Comparison of ENCODE assay signal across 30 mouse cellular contexts in the genomic region with DNA sequence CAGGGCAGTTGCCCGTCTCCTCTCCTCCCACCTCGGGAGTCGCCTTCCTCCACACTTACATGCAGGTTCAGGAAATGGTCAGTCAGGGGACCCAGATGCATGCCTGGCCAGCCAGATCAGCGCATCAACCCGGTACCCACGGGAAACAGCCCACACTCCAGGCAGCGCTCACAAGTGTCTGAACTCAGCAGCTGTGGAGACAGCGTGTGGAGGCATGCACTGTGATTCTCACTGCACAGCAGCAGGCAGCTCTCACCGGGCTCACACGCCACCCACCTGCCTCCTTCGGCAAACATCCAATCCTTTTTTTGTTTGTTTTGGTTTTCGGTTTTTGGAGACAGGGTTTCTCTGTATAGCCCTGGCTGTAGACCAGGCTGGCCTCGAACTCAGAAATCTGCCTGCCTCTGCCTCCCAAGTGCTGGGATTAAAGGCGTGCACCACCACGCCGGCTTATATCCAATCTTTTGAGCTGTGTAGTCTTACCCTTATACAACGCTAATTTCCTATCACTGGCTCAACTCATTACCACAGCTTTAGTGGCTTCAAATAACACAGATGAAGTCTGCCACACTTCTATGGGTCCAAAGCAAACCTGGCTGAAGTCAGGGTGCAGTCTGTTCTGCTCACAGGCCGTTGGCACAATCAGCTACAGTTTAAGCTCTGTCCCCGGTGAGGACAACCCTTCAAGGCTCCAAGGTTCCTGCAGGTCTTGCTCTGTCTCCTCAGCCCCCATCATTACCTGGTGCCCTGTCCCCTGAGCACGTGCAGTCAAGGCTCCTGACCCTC. TPM values are rescaled to one million over a fixed set of nuclear protein-coding genes. Genes with fewer than 3 reads are reported as not detected.
DNase-seq lines count a peak whose midpoint lies in the region; ATAC-seq lines count a peak whose summit lies in the region.
"Had no signal": no experiment of that assay in that cellular context is flagged by ENCODE, and none has a peak within 500 bp of the region (broad histone marks: within the 10 kb centered on the region; RNA-seq: fewer than 3 reads in every experiment).

No protein-coding gene starts in this region.

- peak overlapping the region; percentile 86 for H3K27ac ChIP-seq in heart, embryonic 13.5 days (replicated peaks)
- no peak overlapping the region for H3K27ac ChIP-seq in heart, embryonic 10.5 days
- H3K27ac ChIP-seq: embryonic facial prominence, embryonic 10.5 days; embryonic facial prominence, embryonic 15.5 days; forebrain, embryonic 12.5 days; hindbrain, embryonic 14.5 days; kidney, embryonic 15.5 days; limb, embryonic 10.5 days; limb, embryonic 15.5 days; liver, embryonic 15.5 days had no signal

- H3K9me3 ChIP-seq in heart, embryonic 13.5 days: no peaks in the 10 kb centered on the region
- H3K9me3 ChIP-seq in heart, embryonic 10.5 days: no peaks in the 10 kb centered on the region
- H3K9me3 ChIP-seq in megakaryocyte, embryonic 14.5 days: no peaks in the 10 kb centered on the region
- H3K9me3 ChIP-seq: embryonic facial prominence, embryonic 10.5 days; embryonic facial prominence, embryonic 15.5 days; forebrain, embryonic 12.5 days; heart, embryonic 12.5 days; kidney, embryonic 15.5 days; limb, embryonic 10.5 days; limb, embryonic 15.5 days; liver, embryonic 15.5 days had no signal

- no peak overlapping the region for H3K4me3 ChIP-seq in heart, embryonic 13.5 days
- no peak overlapping the region for H3K4me3 ChIP-seq in heart, embryonic 10.5 days
- peak overlapping the region; percentile 18 for H3K4me3 ChIP-seq in megakaryocyte, embryonic 14.5 days (replicated peaks)
- H3K4me3 ChIP-seq: embryonic facial prominence, embryonic 10.5 days; embryonic facial prominence, embryonic 15.5 days; forebrain, embryonic 12.5 days; heart, embryonic 12.5 days; kidney, embryonic 15.5 days; limb, embryonic 10.5 days; limb, embryonic 15.5 days; liver, embryonic 15.5 days had no signal

- ATAC-seq in heart, embryonic 13.5 days (ENCODE audit: extremely low read depth, insufficient number of reproducible peaks, low FRiP score, low TSS enrichment): no peak
- ATAC-seq in megakaryocyte, adult 5-6 weeks (ENCODE audit: poor library complexity, severe bottlenecking): no peak
- ATAC-seq: forebrain, postnatal 0 days had no signal

- H3K9ac ChIP-seq in heart, embryonic 13.5 days: no peak overlapping the region
- H3K9ac ChIP-seq: embryonic facial prominence, embryonic 15.5 days; forebrain, embryonic 12.5 days; forebrain, postnatal 0 days; heart, embryonic 12.5 days; hindbrain, embryonic 14.5 days; kidney, embryonic 15.5 days; limb, embryonic 15.5 days; liver, embryonic 15.5 days; lung, embryonic 14.5 days had no signal

- 87% methylated on average over 20 of the region's 20 CpGs for WGBS in heart, embryonic 13.5 days
- 88% methylated on average over 20 of the region's 20 CpGs for WGBS in heart, embryonic 10.5 days

- peaks cover 25% of the 10 kb centered on the region for H3K4me1 ChIP-seq in heart, embryonic 13.5 days
- peaks cover 27% of the 10 kb centered on the region for H3K4me1 ChIP-seq in heart, embryonic 10.5 days
- no peaks in the 10 kb centered on the region for H3K4me1 ChIP-seq in megakaryocyte, embryonic 14.5 days
- H3K4me1 ChIP-seq: forebrain, embryonic 12.5 days; kidney, embryonic 15.5 days; limb, embryonic 10.5 days; liver, embryonic 15.5 days had no signal

- H3K4me2 ChIP-seq in heart, embryonic 13.5 days: no peak overlapping the region
- H3K4me2 ChIP-seq: embryonic facial prominence, embryonic 15.5 days; forebrain, embryonic 12.5 days; heart, embryonic 12.5 days; hindbrain, embryonic 14.5 days; kidney, embryonic 15.5 days; limb, embryonic 15.5 days; liver, embryonic 15.5 days; lung, embryonic 14.5 days; midbrain, embryonic 11.5 days had no signal

- H3K27me3 ChIP-seq in heart, embryonic 13.5 days (replicated peaks): no peaks in the 10 kb centered on the region
- H3K27me3 ChIP-seq in heart, embryonic 10.5 days (ENCODE audit: insufficient read depth, poor library complexity, severe bottlenecking): no peaks in the 10 kb centered on the region
- H3K27me3 ChIP-seq in megakaryocyte, embryonic 14.5 days (replicated peaks): no peaks in the 10 kb centered on the region
- H3K27me3 ChIP-seq: embryonic facial prominence, embryonic 15.5 days; forebrain, embryonic 12.5 days; heart, embryonic 12.5 days; kidney, embryonic 15.5 days; limb, embryonic 15.5 days; liver, embryonic 15.5 days had no signal

- peaks cover 93% of the 10 kb centered on the region for H3K36me3 ChIP-seq in heart, embryonic 13.5 days
- H3K36me3 ChIP-seq in heart, embryonic 10.5 days: peaks cover 89% of the 10 kb centered on the region
- H3K36me3 ChIP-seq in megakaryocyte, embryonic 14.5 days (replicated peaks; ENCODE audit: low read length): peaks cover 95% of the 10 kb centered on the region

- DNase-seq in cerebellum, postnatal 10 days: peak; percentile 49 to 61
- DNase-seq in cerebellum, adult 8-10 months: no peak
- no peak for DNase-seq in heart, embryonic 10.5 days (ENCODE audit: low spot score)
- DNase-seq in brain, adult 2 months (ENCODE audit: low read depth, low spot score): peak; percentile 72
- no peak for DNase-seq in Muller cell, postnatal 12 days (ENCODE audit: inconsistent ontology term)
- DNase-seq: adrenal gland, postnatal 25 days; forebrain, postnatal 0 days; gastrocnemius, postnatal 14 days; heart, postnatal 10 days; kidney, adult 18-20 months; kidney, postnatal 25 days; lung, embryonic 14.5 days; lung, postnatal 14 days; retina, postnatal 1 day; thymus, postnatal 4 days had no signal

RNA-seq across cellular contexts. Expression of a gene that starts 12.5 kb away (rescaled TPM):
- polyA plus RNA-seq in heart, embryonic 13.5 days (2015; fragmentation: Nextera tagmentation; extraction: Ambion mirVana): 281 and 304 TPM in 2 replicates
- polyA plus RNA-seq in heart, embryonic 10.5 days (2016; fragmentation: Nextera tagmentation; extraction: Ambion mirVana): 366 and 405 TPM in 2 replicates
- 41.8 and 111 TPM in 2 replicates for polyA plus RNA-seq in megakaryocyte, embryonic 14.5 days (2012; ENCODE audit: insufficient read depth, low replicate concordance)
- 181 and 188 TPM in 2 replicates for total RNA-seq in megakaryocyte, adult 5-6 weeks (2015)
- 147 TPM in 2 replicates for total RNA-seq in megakaryocyte, adult 5-6 weeks (2017)

RNA-seq across cellular contexts. Expression of a gene that starts 19.7 kb away (rescaled TPM):
- polyA plus RNA-seq in heart, embryonic 13.5 days (2015; fragmentation: Nextera tagmentation; extraction: Ambion mirVana): 103 and 104 TPM in 2 replicates
- polyA plus RNA-seq in heart, embryonic 10.5 days (2016; fragmentation: Nextera tagmentation; extraction: Ambion mirVana): 57.3 and 97.3 TPM in 2 replicates
- 44.2 and 58.6 TPM in 2 replicates for polyA plus RNA-seq in megakaryocyte, embryonic 14.5 days (2012; ENCODE audit: insufficient read depth, low replicate concordance)
- 9.3 and 16.5 TPM in 2 replicates for total RNA-seq in megakaryocyte, adult 5-6 weeks (2015)
- 8.0 and 9.8 TPM in 2 replicates for total RNA-seq in megakaryocyte, adult 5-6 weeks (2017)

RNA-seq across cellular contexts. Expression of a gene that starts 20.2 kb away (rescaled TPM):
- 0.36 and 0.37 TPM in 2 replicates for polyA plus RNA-seq in heart, embryonic 13.5 days (2015; fragmentation: Nextera tagmentation; extraction: Ambion mirVana)
- polyA plus RNA-seq in heart, embryonic 10.5 days (2016; fragmentation: Nextera tagmentation; extraction: Ambion mirVana): 0.24 and 0.48 TPM in 2 replicates
- not detected in 2 replicates for polyA plus RNA-seq in megakaryocyte, embryonic 14.5 days (2012; ENCODE audit: insufficient read depth, low replicate concordance)
- total RNA-seq in megakaryocyte, adult 5-6 weeks (2015): not detected in 2 replicates
- 0.04 TPM in 1 of 2 replicates, not detected in the other for total RNA-seq in megakaryocyte, adult 5-6 weeks (2017)
- total RNA-seq: granulocyte monocyte progenitor cell, adult 5-6 weeks; hematopoietic stem cell, adult 5-6 weeks had no signal
- polyA plus RNA-seq: lung, embryonic 14.5 days; midbrain, embryonic 11.5 days had no signal

RNA-seq across cellular contexts. Expression of a gene that starts 59.0 kb away (rescaled TPM):
- 1.5 and 3.1 TPM in 2 replicates for polyA plus RNA-seq in heart, embryonic 13.5 days (2015; fragmentation: Nextera tagmentation; extraction: Ambion mirVana)
- 4.6 and 9.3 TPM in 2 replicates for polyA plus RNA-seq in heart, embryonic 10.5 days (2016; fragmentation: Nextera tagmentation; extraction: Ambion mirVana)
- polyA plus RNA-seq in megakaryocyte, embryonic 14.5 days (2012; ENCODE audit: insufficient read depth, low replicate concordance): 1.7 and 4.3 TPM in 2 replicates
- 0.21 and 0.31 TPM in 2 replicates for total RNA-seq in megakaryocyte, adult 5-6 weeks (2015)
- 0.65 and 1.1 TPM in 2 replicates for total RNA-seq in megakaryocyte, adult 5-6 weeks (2017)
- total RNA-seq: gastrocnemius, postnatal 14 days had no signal

RNA-seq across cellular contexts. Expression of a gene that starts 59.1 kb away (rescaled TPM):
- polyA plus RNA-seq in heart, embryonic 13.5 days (2015; fragmentation: Nextera tagmentation; extraction: Ambion mirVana): 9.6 and 9.7 TPM in 2 replicates
- 7.4 and 8.6 TPM in 2 replicates for polyA plus RNA-seq in heart, embryonic 10.5 days (2016; fragmentation: Nextera tagmentation; extraction: Ambion mirVana)
- 0.85 TPM in 1 of 2 replicates, not detected in the other for polyA plus RNA-seq in megakaryocyte, embryonic 14.5 days (2012; ENCODE audit: insufficient read depth, low replicate concordance)
- total RNA-seq in megakaryocyte, adult 5-6 weeks (2015): 0.64 and 0.71 TPM in 2 replicates
- 0.53 and 0.59 TPM in 2 replicates for total RNA-seq in megakaryocyte, adult 5-6 weeks (2017)

Comparison
In these comparisons a context has a peak if more than half of its experiments do, and no peak if none do; other contexts are left out.
1. DNase-seq: peak in cerebellum, postnatal 10 days (2 of 2) and brain, adult 2 months (single experiment); none in cerebellum, adult 8-10 months (single experiment), heart, embryonic 10.5 days (single experiment) and Muller cell, postnatal 12 days (single experiment).